Mouse (Mus musculus): ENCODE results near the gene Eef1b2.
"Not testable (repeated sequence)": the region's sequence is repeated elsewhere in the genome, so short reads cannot be mapped to it uniquely, and the experiment has no call there.

Eef1b2 gene

DNA sequence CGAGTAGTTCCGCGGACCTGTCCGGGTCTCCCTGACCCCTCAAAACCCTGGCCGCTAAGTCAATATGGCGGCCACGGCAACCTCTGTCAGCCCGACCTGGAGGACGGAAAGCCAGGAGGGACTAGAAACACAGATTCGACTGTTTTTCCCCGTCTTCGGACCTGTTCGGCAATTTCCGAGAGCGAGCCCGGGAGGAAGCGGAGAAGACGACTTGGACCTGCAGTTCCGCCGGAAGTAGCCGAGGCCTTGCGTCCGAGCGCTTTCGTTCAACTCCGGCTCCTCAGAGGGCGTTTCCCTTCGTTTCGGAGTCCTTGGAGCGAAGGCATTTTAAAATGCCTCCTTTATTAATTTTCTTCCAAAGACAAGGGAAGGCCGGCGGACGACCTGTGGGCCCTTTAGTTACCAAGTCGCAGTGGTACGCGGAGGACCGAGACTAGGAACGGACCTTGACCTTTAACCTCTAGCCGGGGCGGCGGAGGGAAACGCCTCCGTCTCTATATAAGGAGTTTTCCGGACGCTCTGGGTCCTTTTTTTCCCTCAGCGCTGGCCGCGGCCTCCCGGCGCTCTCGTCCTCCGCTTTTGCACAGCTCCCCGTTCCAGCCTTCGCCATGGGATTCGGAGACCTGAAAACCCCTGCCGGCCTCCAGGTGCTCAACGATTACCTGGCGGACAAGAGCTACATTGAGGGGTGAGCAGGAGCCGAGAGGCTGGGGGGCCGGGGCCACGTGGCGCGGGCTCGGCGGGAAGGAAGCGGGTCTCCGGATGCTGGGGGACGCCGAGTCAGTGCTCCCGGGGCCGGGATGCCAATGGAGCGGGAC, at the start of gene Eef1b2, which contains the start of gene Ndufs1:
Gene Eef1b2, plus strand, starts transcription at position 222 of the 818 bp plus-strand sequence.
Gene Ndufs1, minus strand, starts transcription at position 230 of the 818 bp plus-strand sequence.
- peak; percentile 98 for DNase-seq (ENCODE audit: low read depth)

DNA sequence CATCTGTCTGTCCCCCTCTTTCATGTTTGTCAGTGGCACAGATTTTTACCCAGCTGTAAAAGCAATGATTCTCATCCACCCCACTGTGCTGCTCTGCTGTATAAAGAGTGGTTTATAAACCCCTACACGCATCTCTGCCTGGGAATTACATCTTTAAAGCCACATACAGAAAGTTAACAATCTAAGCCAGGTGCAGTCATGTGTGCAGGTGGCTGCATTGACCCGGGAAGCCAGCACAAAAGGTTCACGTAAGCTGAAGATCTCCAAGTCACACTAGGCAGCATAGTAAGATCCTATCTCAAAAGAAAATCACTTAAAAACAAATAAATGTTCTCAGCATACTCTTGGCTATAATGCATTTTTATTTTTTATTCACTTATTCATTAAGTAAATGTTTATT, 47.4 kb upstream of the Eef1b2 start:
- no peak for DNase-seq (ENCODE audit: low read depth)

DNA sequence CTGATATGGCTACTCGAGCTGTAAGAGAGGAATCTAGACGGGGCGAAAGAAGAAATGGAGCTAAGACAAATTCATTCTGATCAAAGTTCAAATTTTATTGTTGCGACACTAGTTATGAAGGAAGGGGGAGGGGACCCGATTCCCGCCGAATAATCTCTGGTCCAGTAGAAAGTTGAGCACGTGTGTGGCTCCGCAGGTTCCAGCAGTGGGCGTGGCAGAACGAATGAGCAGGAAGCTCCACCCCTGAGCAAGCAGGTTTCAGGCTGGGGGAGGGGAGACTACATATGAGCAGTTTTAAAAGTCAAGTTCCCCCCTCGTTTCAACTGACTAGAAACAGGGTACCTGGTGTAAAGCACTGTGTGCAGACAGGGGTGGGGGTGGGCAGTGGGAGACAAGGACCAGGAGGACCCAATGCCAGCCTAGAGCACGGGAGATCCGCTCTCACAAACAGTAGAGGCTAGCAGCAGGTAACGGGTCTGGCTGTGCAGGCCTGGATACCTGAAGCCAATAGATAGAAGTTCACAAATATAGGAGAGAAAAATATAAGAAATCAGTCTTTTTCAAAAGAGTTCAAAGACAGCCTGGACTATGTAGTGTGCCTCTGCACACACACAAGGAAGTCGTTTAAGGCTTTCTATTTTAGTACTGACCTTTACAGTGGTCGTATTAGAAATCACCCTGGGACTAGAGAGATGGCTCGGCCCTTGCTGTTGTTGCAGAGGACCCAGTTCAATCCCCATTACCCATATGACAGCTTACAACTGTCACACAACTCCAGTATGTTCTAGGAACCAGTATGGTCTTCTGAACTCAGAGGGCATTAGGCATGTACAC, 46.6 kb upstream of the Eef1b2 start:
- no peak for DNase-seq (ENCODE audit: low read depth)

DNA sequence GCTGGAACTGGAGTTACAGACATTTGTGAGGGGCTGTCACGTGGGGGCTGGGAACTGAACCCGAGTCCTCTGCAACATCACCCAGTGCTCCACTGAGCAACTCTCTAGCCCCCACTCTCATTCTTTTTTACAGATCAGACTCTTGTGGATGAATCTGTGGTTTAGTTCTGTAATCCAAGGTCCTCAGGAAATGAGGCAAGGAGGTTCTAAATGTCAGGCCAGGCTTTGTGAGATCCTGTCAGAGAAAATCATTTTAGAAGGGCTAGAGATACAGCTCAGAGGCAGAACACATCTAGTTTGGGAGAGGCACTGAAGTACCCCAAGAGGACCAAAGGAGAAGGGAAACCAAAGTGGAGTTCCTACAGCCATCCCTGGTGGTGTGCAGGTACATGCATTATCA, 45.7 kb upstream of the Eef1b2 start:
- no peak for DNase-seq (ENCODE audit: low read depth)

DNA sequence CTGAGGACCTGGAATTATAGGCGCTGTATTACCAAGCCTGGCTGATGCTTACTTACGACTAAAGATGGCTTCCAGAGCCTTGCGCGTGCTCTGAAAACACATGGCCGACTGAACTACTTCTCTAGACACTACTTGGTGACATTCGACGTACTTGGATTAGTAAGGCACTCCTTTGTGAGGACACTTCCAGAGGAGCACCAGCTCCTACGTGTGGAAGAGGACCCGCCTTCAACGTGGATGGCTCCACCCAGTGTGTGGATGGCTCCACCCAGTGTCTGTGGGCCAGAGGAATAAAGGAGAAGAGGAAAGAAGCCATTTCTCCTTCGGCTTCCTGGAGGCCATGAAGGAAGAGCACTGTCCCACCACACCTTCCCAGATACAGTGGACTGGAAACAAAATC, 44.9 kb upstream of the Eef1b2 start:
- no peak for DNase-seq (ENCODE audit: low read depth)

DNA sequence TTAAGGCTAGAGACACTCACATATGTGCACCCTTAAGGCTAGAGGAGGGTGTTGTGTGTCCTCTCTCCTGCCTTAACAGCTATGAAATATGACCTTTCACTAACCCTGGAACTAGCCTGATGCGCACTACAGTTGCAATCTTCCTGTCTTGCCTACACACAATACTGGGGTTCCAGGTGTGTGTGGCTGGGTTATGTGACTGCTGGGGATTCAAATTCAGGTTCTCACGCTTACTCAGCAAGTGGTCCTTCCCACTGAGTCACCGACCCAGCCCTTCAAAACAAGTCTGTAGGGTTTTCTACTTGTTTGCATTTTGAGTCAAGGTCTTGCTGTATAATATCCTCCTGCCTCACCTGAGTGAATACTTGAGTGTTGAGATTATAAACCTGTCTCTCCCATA, 42.1 kb upstream of the Eef1b2 start:
- no peak for DNase-seq (ENCODE audit: low read depth)

DNA sequence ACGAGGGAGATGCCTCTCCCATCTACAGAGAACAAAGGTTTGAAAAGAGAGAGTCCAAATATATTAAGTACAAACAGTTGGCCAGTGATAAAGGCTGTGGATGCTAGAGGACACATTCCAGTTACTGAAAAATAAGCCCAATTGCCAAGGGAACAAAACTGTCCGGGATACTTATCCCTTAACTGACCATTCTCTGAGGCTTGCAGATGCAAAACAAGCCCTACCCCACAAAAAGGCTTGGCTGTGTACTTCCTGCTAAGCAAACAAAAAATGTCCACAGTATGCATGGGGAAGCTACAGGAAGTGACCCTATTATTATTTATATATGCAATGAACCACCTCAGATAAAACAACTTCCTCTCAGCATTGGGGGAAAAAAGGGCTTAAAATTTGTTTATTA, 38.7 kb upstream of the Eef1b2 start:
- DNase-seq (ENCODE audit: low read depth) = no peak

DNA sequence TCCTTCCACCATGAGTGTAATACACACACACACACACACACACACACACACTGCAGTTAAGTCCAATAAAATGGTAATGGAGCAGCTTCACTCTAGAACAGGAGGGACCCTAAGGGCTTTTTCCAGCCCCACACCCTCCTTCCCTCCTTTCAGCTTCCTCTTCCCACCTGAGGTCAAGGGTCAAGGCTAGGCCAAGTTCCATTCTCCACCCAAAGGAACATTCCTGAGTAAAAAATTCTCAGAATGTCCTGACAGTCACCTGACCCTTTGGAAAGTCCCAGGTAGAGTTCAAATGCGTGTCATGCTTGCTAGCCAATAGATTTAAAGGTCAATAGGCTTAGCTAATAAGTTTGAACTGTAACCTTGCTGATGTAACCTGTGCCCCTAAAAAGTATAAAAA, 38.0 kb upstream of the Eef1b2 start:
- DNase-seq (ENCODE audit: low read depth) = not testable (repeated sequence)

DNA sequence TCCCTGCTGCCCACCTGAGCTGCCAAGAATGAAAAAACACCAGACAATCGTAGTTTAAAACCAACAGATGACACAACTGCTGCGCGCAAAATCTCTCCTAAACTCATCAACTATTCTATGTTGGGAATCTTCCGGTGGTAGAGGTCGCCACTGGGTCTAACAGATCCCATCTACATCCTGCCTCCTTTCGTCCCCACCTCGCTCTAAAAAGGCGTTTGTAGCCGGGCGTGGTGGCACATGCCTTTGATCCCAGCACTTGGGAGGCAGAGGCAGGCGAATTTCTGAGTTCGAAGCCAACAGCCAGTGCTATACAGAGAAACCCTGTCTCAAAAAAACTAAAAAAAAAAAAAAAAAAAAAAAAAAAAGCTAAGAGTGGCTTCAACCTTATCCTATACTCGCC, 36.4 kb upstream of the Eef1b2 start:
- no peak for DNase-seq (ENCODE audit: low read depth)

DNA sequence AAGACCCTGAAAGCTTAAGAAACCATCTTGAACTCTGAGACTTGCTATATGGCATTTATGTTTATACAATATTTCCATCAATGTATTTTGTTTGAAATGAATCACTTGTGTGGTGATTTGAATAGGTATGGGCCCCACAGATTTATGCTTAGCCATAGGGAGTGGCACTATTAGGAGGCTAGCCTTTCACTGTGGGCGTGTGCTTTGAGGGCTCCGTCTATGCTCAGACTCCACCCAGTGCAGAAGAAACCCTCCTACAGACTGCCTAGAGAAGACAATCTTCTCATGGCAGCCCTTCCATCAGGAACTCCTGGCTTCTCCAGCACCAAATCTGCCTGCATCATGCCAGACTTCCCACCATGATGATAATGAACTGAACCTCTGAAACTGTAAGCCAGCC, 8.0 kb upstream of the Eef1b2 start:
- no peak for DNase-seq (ENCODE audit: low read depth)

DNA sequence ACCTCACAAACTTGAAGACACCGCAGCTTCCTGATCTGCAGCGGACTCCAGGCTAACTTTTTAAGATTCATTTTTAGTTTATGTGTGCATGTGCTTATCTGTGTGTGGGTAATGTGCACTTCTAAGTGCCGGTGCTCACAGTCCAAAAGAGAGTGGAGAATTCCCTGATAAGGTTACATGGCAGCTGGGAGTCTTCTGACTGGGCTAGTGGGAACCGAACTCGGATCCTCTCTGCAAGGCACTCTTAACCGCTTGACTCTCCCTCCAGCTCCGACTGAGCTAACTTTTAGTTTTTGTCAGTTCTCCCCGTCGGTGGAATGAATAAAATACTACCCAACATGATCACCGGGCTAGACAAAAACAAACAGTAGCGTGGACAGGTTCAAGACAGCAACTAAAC, 772 bp upstream of the Eef1b2 start:
- peak; percentile 33 for DNase-seq (ENCODE audit: low read depth)

DNA sequence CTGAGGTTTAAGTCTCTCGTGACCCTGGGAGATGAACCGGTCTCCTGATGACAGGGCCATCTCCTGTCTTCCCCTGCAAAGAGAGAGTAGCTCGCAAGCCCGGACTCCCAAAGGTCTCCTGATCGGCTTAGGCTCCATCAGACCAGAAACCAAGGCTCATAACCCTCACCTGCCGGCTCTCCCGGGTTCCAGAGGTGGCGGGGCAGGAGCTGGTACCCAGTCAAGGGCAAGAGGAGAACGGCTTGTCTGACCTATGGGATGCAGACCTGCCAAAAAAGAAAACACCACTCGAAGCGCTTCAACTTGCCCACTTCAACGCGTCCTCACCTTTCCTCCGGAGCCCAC, 394 bp upstream of the Eef1b2 start:
- no peak for DNase-seq (ENCODE audit: low read depth)

DNA sequence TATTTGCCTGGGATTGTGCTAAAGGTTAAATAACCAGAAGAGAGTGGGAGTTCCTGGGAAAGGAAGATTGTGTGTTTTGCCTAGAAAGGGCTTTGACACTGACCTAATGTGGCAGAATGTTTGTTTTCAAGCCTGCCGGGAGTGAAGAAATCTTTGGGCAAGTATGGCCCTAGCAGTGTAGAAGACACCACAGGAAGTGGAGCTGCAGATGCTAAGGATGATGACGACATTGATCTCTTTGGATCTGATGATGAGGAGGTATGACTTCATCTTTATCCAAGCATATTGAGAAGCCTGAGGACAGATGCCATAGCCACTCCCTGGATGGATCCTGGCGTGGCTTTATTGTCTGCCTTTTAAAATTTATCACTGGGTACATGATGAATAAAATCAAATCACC, 1.7 kb downstream of the Eef1b2 start:
- DNase-seq (ENCODE audit: low read depth) = peak; percentile 19

DNA sequence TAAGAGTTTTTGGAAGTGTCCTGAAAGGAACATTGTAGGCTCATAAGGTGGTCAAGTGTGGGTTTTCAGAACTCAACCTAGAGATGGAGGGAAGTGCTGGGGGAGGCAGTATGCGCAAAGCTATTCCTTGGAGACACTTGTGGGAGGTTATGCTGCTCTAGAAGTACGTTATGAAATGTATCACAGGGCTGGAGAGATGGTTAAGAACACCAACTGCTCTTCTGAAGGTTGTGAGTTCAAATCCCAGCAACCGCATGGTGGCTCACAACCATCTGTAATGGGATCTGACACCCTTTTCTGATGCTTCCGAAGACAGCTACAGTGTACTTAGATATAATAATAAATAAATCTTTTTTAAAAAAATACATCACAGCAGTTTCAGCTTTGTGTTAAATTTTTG, 3.5 kb downstream of the Eef1b2 start:
- no peak for DNase-seq (ENCODE audit: low read depth)

DNA sequence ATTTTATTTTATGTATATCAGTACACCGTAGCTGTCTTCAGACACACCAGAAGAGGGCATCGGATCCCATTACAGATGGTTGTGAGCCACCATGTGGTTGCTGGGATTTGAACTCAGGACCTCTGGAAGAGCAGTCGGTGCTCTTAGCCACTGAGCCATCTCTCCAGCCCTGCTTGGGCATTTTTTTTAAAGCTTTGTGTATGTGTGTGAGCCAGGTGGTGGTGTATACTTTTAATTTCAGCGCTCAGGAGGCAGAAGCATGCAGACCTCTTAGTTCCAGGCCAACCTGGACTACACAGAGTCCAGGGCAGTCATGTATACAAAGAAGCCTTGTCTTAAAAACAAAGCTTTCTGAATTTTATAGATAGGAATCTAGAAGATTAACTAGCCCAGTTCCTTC, 4.0 kb downstream of the Eef1b2 start:
- DNase-seq (ENCODE audit: low read depth) = not testable (repeated sequence)

DNA sequence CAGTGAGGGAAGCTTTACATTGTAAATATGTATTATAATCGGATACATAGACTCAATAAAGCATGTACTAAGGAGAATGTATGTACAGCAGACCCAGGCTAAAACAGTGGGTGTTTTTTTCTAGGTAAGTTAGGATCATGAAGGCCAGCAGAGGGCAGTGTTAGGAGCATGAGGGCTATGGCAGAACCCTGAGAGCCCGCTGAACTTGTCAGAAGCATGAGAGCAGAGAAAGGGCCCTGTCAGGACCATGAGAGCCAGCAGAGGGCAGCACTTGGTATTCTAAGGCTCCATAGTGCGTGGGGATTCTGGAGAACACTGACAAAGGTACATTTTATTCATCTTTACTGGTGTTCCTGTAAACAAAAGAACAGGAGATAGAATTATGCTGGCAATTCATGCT, 4.4 kb downstream of the Eef1b2 start:
- peak; percentile 98 for DNase-seq (ENCODE audit: low read depth)

DNA sequence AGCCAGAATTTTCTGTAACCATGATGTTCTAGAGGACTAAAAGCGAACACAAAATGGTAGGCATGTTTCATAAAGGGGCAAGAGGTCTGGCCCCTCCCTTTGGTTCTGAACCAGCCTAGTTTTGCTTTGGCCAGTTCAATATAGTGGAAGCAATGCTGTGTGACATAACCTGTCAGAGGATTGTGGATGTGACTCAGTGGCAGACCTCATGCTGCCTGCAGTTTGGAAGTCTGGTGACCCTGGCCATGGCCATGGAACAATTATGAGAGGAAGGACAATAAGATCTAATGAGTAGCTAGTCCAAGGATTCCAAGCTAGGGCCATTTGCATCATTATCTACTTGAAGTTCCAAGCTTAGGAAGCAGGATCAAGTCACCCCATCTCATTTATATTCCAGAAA, 4.9 kb downstream of the Eef1b2 start:
- no peak for DNase-seq (ENCODE audit: low read depth)

DNA sequence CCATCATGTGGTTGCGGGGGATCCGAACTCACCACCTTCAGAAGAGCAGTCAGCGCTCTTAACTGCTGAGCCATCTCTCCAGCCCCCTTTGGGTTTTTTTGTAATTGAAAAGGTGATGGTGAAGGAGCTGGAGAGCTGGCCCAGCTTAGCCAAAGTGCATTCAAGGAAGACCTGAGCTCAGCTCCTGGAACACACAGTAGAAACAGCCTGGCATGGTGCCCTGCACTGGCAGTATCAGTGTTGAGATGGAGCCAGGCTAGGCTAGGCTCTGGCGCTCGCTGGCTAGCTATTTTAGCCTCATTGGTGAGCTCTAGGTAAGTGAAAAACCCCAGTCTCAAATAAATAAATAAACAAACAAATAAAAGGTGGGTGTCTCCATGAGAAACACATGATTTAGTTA, 5.6 kb downstream of the Eef1b2 start:
- DNase-seq (ENCODE audit: low read depth) = peak; percentile 58

DNA sequence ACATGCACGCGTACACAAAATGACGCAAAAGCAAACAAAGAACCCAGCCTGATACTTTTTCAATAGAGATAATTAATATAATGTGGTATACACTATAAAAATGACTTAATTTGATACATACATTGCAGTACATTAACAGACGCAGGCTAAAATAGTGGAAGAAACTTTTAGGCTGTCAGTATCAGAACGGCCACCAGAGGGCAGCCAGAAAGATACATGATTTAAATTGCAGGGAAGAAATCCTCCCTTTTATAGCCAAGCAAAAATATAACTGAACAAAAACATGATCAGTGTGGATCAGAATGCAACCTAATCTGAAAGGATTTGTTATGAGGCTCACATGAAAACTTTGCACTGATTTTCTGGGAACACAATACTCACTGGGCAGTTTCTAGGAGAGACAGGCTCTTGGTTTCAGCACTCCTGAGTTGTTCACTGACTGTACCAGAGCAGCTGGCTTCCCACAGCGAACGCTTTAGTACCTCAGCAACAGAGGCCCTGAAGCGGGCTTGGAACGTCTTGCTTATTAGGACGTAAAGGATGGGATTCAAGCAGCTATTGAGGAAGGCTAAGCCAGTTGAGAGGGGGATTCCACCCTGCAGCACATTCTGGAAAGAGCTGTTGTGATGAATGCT, 6.1 kb downstream of the Eef1b2 start:
- DNase-seq (ENCODE audit: low read depth) = peak; percentile 85

DNA sequence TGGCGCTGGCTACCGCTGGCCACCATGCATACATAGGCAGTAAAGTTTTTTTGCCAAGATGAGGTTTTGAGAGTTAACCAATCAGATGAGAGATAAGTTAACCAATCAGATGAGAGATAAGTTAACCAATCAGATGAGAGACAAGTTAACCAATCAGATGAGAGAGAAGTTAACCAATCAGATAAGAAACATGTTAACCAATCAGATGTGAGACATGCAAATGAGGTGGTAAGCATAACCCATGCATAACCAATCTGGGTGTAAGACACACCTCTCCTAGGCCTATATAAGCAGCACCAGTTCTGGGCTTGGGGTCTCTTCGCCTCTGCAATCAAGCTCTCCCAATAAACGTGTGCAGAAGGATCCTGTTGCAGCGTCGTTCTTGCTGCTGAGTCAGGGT, 8.8 kb downstream of the Eef1b2 start:
- not testable (repeated sequence) for DNase-seq (ENCODE audit: low read depth)

DNA sequence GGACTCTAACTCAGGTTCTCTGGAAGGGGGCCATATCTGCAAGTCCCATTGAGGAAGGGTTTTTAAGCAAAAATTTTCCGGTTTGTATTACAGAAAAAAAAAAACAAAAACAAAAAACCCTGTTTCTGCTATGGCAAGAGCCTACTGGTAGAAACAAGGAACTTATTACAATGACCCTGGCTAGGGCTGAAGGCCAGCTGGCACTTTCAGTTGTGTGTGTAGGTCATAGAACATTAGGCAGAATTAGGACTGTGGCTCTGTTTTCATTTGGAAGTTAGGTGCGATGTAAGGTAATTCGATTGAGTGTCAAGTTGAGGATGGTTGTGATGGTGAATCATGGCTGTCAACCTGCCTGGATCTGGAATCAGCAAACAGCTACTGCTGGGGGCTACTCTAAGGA, 11.9 kb downstream of the Eef1b2 start:
- DNase-seq (ENCODE audit: low read depth) = no peak

DNA sequence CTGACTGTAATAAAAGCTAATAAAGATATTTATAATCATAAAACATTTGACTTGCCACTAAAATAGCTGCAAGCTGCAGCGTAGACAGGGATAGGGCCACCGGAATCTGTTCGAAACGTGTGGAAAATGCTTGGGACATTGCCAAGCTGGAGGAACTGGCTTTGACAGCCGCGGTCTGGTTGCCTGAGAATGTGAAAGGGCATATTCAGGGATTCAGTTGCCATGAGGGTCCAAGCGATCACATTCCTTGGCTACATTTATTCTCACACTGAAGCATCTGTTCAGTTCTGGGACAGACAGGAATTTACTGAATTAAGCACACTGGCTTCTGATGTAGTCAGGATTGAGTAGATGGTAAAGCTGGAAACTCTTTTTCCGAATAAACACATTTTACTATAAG, 14.2 kb downstream of the Eef1b2 start:
- DNase-seq (ENCODE audit: low read depth) = no peak
